Mouse (Mus musculus) kidney, adult 2 months (tissue): ENCODE measurements around the gene Ucn3.

Experiments used
- CTCF ChIP-seq: fragments of 200-500 bp; conservative IDR thresholded peaks from 2 replicates; pipeline ENCODE4 v1.5.1; 2011; ENCODE audit warnings: low read depth, mild to moderate bottlenecking, control low read depth, low read length, moderate library complexity, mixed read lengths; ENCODE audit not compliant: insufficient read depth, insufficient read length
- POLR2A ChIP-seq: fragments of 200-500 bp; IDR thresholded peaks from one replicate; pipeline ENCODE4 v1.6.1; 2011; ENCODE audit warnings: low read depth, low read length, control low read depth

GRCm38 (mm10) chr13:3899301-3899700, 45.8 kb downstream of the Ucn3 start:
- TF ChIP-seq CTCF (no peak), POLR2A (no peak)
